Mouse (Mus musculus): Measurements from ENCODE around the gene Il1rapl2.

DNA sequence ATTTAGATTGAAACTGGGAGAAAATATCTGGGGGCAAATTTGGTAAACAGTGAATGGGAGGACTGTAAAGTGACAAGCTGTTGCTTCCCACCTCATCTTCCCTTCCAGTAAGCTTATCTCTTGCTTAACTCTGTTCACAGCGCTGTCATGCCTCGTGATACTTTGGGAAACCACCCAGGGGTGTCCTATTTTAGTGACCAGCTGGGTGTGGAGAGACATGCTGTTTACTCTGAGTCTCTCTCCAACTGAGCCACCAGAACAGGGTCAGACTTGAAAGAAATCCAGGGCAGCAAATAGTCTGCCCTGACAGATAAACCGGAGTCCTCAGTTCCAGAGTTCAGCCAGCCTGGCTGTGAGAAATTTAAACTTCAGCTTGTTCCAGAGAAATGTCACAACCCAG lies 867.5 kb downstream of the Il1rapl2 start:
- TF ChIP-seq CTCF (conservative IDR thresholded peaks at IDR 0.05; ENCODE audit: low read length) (no peak), POU5F1 (IDR thresholded peaks at IDR 0.05; ENCODE audit: borderline replicate concordance, low read length) (no peak)

Measured in E14TG2a.4 (cell line).